Mouse (Mus musculus): ENCODE results near the gene Ahctf1. TPM values are rescaled to one million over a fixed set of nuclear protein-coding genes. Genes with fewer than 3 reads are reported as not detected.
"Not testable (repeated sequence)": the region's sequence is repeated elsewhere in the genome, so short reads cannot be mapped to it uniquely, and the experiment has no call there.

Ahctf1 gene
- polyA plus RNA-seq, 1 experiment from 2014 or later: 17.1 TPM

GRCm38 (mm10) chr1:179835753-179836425, 32.4 kb upstream of the Ahctf1 start:
- ATAC-seq: no peak
- Histone ChIP-seq H3K27me3 (replicated peaks; ENCODE audit: control insufficient read depth, insufficient read depth, low read length) (no peaks in the 10 kb centered on the region), H3K4me3 (ENCODE audit: low read depth, low read length) (no peak overlapping the region), H3K9ac (ENCODE audit: low read length) (no peak overlapping the region), H3K27ac (ENCODE audit: low read depth, low read length) (no peak overlapping the region), H3K4me2 (ENCODE audit: low read length) (no peak overlapping the region), H3K36me3 (ENCODE audit: control insufficient read depth, insufficient read depth, low read length) (no peaks in the 10 kb centered on the region), H3K4me1 (ENCODE audit: control insufficient read depth, insufficient read depth, low read length) (no peaks in the 10 kb centered on the region), H3K9me3 (replicated peaks; ENCODE audit: control insufficient read depth, low read length) (no peaks in the 10 kb centered on the region)
- 87% methylated on average over 1 of the region's 1 CpGs for WGBS
- DNase-seq (ENCODE audit: low spot score): no peak

- Histone ChIP-seq H3K36me3 (ENCODE audit: control insufficient read depth, insufficient read depth, low read length) (no peaks in the 10 kb centered on the region), H3K9ac (ENCODE audit: low read length) (no peak overlapping the region), H3K4me3 (ENCODE audit: low read depth, low read length) (no peak overlapping the region), H3K9me3 (replicated peaks; ENCODE audit: control insufficient read depth, low read length) (no peaks in the 10 kb centered on the region), H3K4me2 (ENCODE audit: low read length) (no peak overlapping the region), H3K27ac (ENCODE audit: low read depth, low read length) (no peak overlapping the region), H3K4me1 (ENCODE audit: control insufficient read depth, insufficient read depth, low read length) (no peaks in the 10 kb centered on the region), H3K27me3 (replicated peaks; ENCODE audit: control insufficient read depth, insufficient read depth, low read length) (no peaks in the 10 kb centered on the region)
- DNase-seq (ENCODE audit: low spot score) (no peak), ATAC-seq (no peak)
- WGBS: 90% methylated on average over 1 of the region's 1 CpGs
Observed at GRCm38 (mm10) chr1:179833596-179833995, 30.1 kb upstream of the Ahctf1 start.

- 82% methylated on average over 7 of the region's 7 CpGs for WGBS
- H3K27ac ChIP-seq (ENCODE audit: low read depth, low read length): no peak overlapping the region
- H3K4me3 ChIP-seq (ENCODE audit: low read depth, low read length): no peak overlapping the region
- no peaks in the 10 kb centered on the region for H3K36me3 ChIP-seq (ENCODE audit: control insufficient read depth, insufficient read depth, low read length)
- no peaks in the 10 kb centered on the region for H3K27me3 ChIP-seq (replicated peaks; ENCODE audit: control insufficient read depth, insufficient read depth, low read length)
- H3K4me1 ChIP-seq (ENCODE audit: control insufficient read depth, insufficient read depth, low read length): no peaks in the 10 kb centered on the region
- no peak overlapping the region for H3K4me2 ChIP-seq (ENCODE audit: low read length)
- ATAC-seq (no peak), DNase-seq (ENCODE audit: low spot score) (no peak)
- no peaks in the 10 kb centered on the region for H3K9me3 ChIP-seq (replicated peaks; ENCODE audit: control insufficient read depth, low read length)
- H3K9ac ChIP-seq (ENCODE audit: low read length): no peak overlapping the region
Observed at GRCm38 (mm10) chr1:179832710-179833240, 29.3 kb upstream of the Ahctf1 start.

- H3K36me3 ChIP-seq (ENCODE audit: control insufficient read depth, insufficient read depth, low read length): no peaks in the 10 kb centered on the region
- 88% methylated on average over 4 of the region's 4 CpGs for WGBS
- ATAC-seq (no peak), DNase-seq (ENCODE audit: low spot score) (no peak)
- no peaks in the 10 kb centered on the region for H3K4me1 ChIP-seq (ENCODE audit: control insufficient read depth, insufficient read depth, low read length)
- no peak overlapping the region for H3K27ac ChIP-seq (ENCODE audit: low read depth, low read length)
- H3K4me3 ChIP-seq (ENCODE audit: low read depth, low read length): no peak overlapping the region
- no peak overlapping the region for H3K4me2 ChIP-seq (ENCODE audit: low read length)
- no peaks in the 10 kb centered on the region for H3K27me3 ChIP-seq (replicated peaks; ENCODE audit: control insufficient read depth, insufficient read depth, low read length)
- no peak overlapping the region for H3K9ac ChIP-seq (ENCODE audit: low read length)
- no peaks in the 10 kb centered on the region for H3K9me3 ChIP-seq (replicated peaks; ENCODE audit: control insufficient read depth, low read length)
Observed at GRCm38 (mm10) chr1:179828900-179829299, 25.4 kb upstream of the Ahctf1 start.

GRCm38 (mm10) chr1:179828051-179828450, 24.6 kb upstream of the Ahctf1 start:
- Histone ChIP-seq H3K9me3 (replicated peaks; ENCODE audit: control insufficient read depth, low read length) (no peaks in the 10 kb centered on the region), H3K36me3 (ENCODE audit: control insufficient read depth, insufficient read depth, low read length) (no peaks in the 10 kb centered on the region), H3K9ac (ENCODE audit: low read length) (no peak overlapping the region), H3K4me3 (ENCODE audit: low read depth, low read length) (no peak overlapping the region), H3K4me2 (ENCODE audit: low read length) (no peak overlapping the region), H3K4me1 (ENCODE audit: control insufficient read depth, insufficient read depth, low read length) (no peaks in the 10 kb centered on the region), H3K27me3 (replicated peaks; ENCODE audit: control insufficient read depth, insufficient read depth, low read length) (no peaks in the 10 kb centered on the region), H3K27ac (ENCODE audit: low read depth, low read length) (no peak overlapping the region)
- ATAC-seq: no peak
- no peak for DNase-seq (ENCODE audit: low spot score)
- WGBS: 87% methylated on average over 5 of the region's 5 CpGs

- WGBS: 84% methylated on average over 5 of the region's 5 CpGs
- no peak overlapping the region for H3K9ac ChIP-seq (ENCODE audit: low read length)
- DNase-seq (ENCODE audit: low spot score) (no peak), ATAC-seq (no peak)
- H3K27me3 ChIP-seq (replicated peaks; ENCODE audit: control insufficient read depth, insufficient read depth, low read length): no peaks in the 10 kb centered on the region
- H3K9me3 ChIP-seq (replicated peaks; ENCODE audit: control insufficient read depth, low read length): no peaks in the 10 kb centered on the region
- H3K4me3 ChIP-seq (ENCODE audit: low read depth, low read length): no peak overlapping the region
- no peak overlapping the region for H3K4me2 ChIP-seq (ENCODE audit: low read length)
- H3K27ac ChIP-seq (ENCODE audit: low read depth, low read length): no peak overlapping the region
- H3K36me3 ChIP-seq (ENCODE audit: control insufficient read depth, insufficient read depth, low read length): no peaks in the 10 kb centered on the region
- H3K4me1 ChIP-seq (ENCODE audit: control insufficient read depth, insufficient read depth, low read length): no peaks in the 10 kb centered on the region
Observed at GRCm38 (mm10) chr1:179824549-179824948, 21.1 kb upstream of the Ahctf1 start.

- not testable (repeated sequence) for H3K27me3 ChIP-seq (replicated peaks; ENCODE audit: control insufficient read depth, insufficient read depth, low read length); H3K4me1 ChIP-seq (ENCODE audit: control insufficient read depth, insufficient read depth, low read length)
- 92% methylated on average over 11 of the region's 11 CpGs for WGBS
Observed at GRCm38 (mm10) chr1:179818490-179819278, 15.2 kb upstream of the Ahctf1 start.

GRCm38 (mm10) chr1:179814616-179815015, 11.1 kb upstream of the Ahctf1 start:
- no peaks in the 10 kb centered on the region for H3K36me3 ChIP-seq (ENCODE audit: control insufficient read depth, insufficient read depth, low read length)
- H3K4me1 ChIP-seq (ENCODE audit: control insufficient read depth, insufficient read depth, low read length): no peaks in the 10 kb centered on the region
- WGBS: 86% methylated on average over 2 of the region's 2 CpGs

More at GRCm38 (mm10) chr1:179818490-179819278, 15.2 kb upstream of the Ahctf1 start:
- H3K4me3 ChIP-seq (ENCODE audit: low read depth, low read length); H3K36me3 ChIP-seq (ENCODE audit: control insufficient read depth, insufficient read depth, low read length); H3K9ac ChIP-seq (ENCODE audit: low read length); DNase-seq (ENCODE audit: low spot score); H3K9me3 ChIP-seq (replicated peaks; ENCODE audit: control insufficient read depth, low read length); H3K4me2 ChIP-seq (ENCODE audit: low read length); ATAC-seq; H3K27ac ChIP-seq (ENCODE audit: low read depth, low read length): not testable (repeated sequence)

GRCm38 (mm10) chr1:179813385-179813784, 9.9 kb upstream of the Ahctf1 start:
- Histone ChIP-seq H3K27ac (ENCODE audit: low read depth, low read length) (no peak overlapping the region), H3K27me3 (replicated peaks; ENCODE audit: control insufficient read depth, insufficient read depth, low read length) (no peaks in the 10 kb centered on the region), H3K4me1 (ENCODE audit: control insufficient read depth, insufficient read depth, low read length) (no peaks in the 10 kb centered on the region), H3K9me3 (replicated peaks; ENCODE audit: control insufficient read depth, low read length) (no peaks in the 10 kb centered on the region), H3K4me3 (ENCODE audit: low read depth, low read length) (no peak overlapping the region), H3K9ac (ENCODE audit: low read length) (no peak overlapping the region), H3K36me3 (ENCODE audit: control insufficient read depth, insufficient read depth, low read length) (no peaks in the 10 kb centered on the region), H3K4me2 (ENCODE audit: low read length) (no peak overlapping the region)
- no peak for DNase-seq (ENCODE audit: low spot score)
- 56% methylated on average over 2 of the region's 2 CpGs for WGBS
- ATAC-seq: no peak

More at GRCm38 (mm10) chr1:179814616-179815015, 11.1 kb upstream of the Ahctf1 start:
- no peak overlapping the region for H3K4me3 ChIP-seq (ENCODE audit: low read depth, low read length)
- H3K4me2 ChIP-seq (ENCODE audit: low read length): no peak overlapping the region
- DNase-seq (ENCODE audit: low spot score) (no peak), ATAC-seq (no peak)
- no peak overlapping the region for H3K27ac ChIP-seq (ENCODE audit: low read depth, low read length)
- H3K27me3 ChIP-seq (replicated peaks; ENCODE audit: control insufficient read depth, insufficient read depth, low read length): no peaks in the 10 kb centered on the region
- H3K9me3 ChIP-seq (replicated peaks; ENCODE audit: control insufficient read depth, low read length): no peaks in the 10 kb centered on the region
- H3K9ac ChIP-seq (ENCODE audit: low read length): no peak overlapping the region

Measured in forebrain, embryonic 14.5 days (tissue).